Mouse (Mus musculus) small intestine, adult 2 months (tissue): Measurements from ENCODE around the gene Gpnmb.

Experiments
- CTCF ChIP-seq: fragments of 200-500 bp; IDR thresholded peaks from 2 replicates; pipeline ENCODE4 v1.5.1; 2012; ENCODE audit warnings: low read depth, mild to moderate bottlenecking, control low read depth, inconsistent platforms, low read length, moderate library complexity, mixed read lengths; ENCODE audit not compliant: insufficient replicate concordance, insufficient read length; ENCODE audit errors: extremely low read depth
- POLR2A ChIP-seq: fragments of 200-500 bp; IDR thresholded peaks from 2 replicates; pipeline ENCODE4 v1.6.1; 2012; ENCODE audit warnings: low read depth, mild to moderate bottlenecking, control low read depth, inconsistent platforms, low read length, moderate library complexity

- TF ChIP-seq CTCF (no peak), POLR2A (no peak)
Observed at GRCm38 (mm10) chr6:49032783-49033182, 3.6 kb upstream of the Gpnmb start.
